Mouse (Mus musculus) adrenal gland (tissue): ENCODE data around the gene Zdhhc11.

Experiments
- intact Hi-C: fragments of 180-260 bp; cut with DNase I; formaldehyde crosslinking; loops from one replicate; pipeline ENCODE4 v1.15.1; 2025
- long read RNA-seq, 2 experiments: library from polyadenylated mRNA; unstranded; transcript quantifications; one replicate each; pipeline ENCODE4 v2.0.0; 2020; ENCODE audit warnings: borderline replicate concordance in 1 of 2; ENCODE audit not compliant: insufficient replicate concordance in 1 of 2

Zdhhc11 gene
- long read RNA-seq, experiment 1, result 0 reads
- long read RNA-seq, experiment 2, result 0 reads

DNA sequence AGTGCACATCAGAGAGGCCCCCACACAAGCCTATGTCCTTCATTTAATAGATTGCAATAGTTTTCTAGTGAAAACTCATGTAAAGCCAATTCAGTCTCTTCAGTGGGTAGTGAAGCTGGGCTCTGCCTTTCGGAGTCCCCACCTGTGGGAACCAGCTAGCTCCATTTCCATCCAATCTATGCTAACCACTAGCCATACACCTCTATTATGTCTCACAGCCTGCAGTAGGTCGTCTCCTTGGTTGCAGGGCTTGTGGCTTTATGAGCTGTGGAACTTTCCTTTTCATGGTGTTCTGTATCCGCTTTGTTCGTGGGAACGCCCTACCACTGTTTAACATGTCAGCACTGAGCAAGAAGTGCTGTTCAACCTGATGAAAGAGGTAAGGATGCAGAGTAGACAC is at the start of gene Zdhhc11:
TSS of gene Zdhhc11 (plus strand) at position 301 of the 400 bp plus-strand sequence.
- intact Hi-C loops, result no loop called here

DNA sequence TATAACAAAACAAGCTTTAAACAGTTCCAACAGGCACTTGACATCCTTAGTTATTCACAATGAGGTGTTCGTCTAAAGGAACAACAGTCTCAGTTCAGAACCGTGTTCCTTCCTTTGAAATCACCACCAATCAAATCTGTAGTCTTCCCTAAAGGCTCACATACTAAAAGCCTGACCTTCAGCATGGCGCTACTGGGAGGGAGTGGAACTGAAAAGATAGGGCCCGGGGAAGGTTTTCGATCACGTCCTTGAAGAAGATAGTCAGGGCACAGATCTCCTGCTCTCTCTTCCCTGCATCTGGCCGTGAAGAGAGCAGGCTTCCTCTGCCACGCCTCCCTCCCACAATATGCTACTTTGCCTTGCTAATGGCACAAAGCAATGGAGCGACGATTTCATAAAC is 31.4 kb upstream of the Zdhhc11 start:
- intact Hi-C loops, result no loop called here

DNA sequence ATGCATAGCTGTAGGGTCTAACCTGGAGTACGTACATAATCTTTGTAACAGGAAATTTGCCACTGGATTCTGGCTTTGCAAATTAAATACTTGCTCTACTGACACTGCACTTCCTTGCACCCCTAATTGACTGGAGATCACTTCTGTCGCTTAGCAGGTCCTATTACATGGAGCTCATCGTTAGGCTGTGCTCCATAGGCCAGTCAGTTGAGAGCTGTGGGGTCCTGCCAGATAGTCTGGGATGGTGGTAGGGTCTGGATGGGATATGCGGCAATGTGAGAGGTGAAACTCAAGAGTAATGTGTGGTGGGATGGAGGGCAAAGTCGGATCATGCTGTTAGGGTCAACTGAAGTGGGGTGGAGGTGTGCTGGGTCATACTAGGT is 26.7 kb upstream of the Zdhhc11 start:
- intact Hi-C loops, result no loop called here

DNA sequence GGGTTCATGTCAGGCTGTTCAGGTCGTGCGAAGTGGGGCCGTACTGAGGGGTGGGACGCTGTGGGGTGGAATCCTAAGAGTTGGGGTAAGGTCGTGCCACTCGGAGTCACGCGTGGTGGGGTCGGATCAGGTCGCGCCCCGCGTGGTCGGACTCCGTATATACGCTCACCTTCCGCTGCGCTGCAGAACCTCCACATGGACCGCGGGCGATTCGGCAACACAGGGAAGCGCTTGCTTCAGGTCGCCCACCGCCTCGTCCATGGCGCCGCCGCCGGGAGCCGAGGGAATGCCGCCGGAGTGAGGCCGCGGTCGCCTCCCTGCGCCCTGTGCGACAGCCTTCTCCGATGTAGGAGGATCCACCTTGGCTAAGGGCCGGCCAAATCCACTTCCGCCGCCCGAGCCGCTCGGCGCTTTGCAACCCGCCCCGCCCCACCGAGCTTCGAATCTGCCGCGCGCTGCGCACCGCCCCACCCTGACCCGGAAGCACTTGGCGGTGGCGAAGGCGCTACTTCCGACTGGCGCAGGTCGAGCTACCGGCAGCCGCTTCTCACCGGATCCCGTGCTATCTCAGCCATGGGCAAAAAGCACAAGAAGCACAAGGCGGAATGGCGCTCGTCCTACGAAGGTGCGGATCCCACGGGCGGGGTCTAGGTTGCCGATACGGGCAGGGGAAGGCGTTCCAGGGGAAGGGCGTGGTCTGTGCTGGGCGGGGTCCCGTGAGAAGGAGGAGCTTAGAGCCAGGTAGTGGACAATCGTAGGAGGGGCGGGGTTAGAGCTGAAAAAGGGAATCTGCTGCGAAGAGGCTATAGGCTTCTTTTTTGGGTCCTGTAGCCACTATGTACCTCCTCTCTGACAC is 26.1 kb upstream of the Zdhhc11 start, which contains the start of the genes Trip13 and Brd9:
TSS of gene Trip13 (minus strand) at position 464 of the 856 bp plus-strand sequence.
TSS of gene Brd9 (plus strand) at position 491 of the 856 bp plus-strand sequence.
- intact Hi-C loops, result no loop called here

DNA sequence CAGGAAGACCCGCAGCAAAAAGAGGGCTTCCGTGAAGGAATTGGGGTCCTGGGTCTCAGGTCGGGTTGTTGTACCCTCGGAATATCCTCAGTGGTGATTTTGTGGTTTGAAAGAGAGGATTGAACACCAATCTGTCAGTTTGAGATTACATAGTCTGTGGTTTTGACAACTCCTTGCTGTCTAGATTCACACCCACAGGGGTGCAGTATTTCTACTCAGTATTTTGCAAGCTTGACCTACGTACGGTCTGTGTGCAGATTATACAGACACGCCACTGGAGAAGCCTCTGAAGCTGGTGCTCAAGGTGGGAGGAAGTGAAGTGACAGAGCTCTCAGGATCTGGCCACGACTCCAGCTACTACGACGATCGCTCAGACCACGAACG is 25.5 kb upstream of the Zdhhc11 start:
- intact Hi-C loops, result no loop called here

DNA sequence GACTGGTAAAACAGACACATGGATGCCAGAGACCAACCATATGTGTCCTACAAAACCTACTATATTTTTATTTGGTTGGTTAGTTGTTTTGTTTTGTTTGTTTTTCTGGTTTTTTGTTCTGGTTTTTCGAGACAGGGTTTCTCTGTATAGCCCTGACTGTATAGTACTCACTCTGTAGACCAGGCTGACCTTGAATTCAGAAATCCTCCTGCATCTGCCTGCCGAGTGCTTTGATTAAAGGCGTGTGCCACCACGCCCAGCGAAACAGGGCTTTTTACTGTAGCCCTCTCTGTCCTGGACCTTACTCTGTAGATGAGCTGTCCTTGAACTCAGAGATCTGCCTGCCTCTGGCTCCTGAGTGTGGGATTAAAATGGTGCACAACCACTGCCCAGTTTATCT is 24.6 kb upstream of the Zdhhc11 start:
- intact Hi-C loops, result no loop called here

DNA sequence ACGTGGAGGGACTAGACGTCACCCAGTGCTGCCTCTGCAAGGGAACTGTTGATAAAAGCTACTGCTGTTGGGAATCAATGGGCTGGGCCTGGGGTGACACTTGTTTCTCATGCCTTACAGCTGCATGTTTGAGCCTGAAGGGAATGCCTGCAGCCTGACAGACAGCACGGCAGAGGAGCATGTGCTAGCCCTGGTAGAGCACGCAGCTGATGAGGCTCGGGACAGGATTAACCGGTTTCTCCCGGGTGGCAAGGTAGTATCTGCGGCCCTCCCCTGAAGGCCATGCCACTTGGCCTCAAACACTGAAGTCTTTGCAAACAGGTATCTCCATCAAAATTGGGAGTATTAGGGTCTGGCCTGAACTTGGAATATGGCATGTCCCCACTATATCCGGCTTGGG is 19.0 kb upstream of the Zdhhc11 start:
- intact Hi-C loops, result no loop called here

DNA sequence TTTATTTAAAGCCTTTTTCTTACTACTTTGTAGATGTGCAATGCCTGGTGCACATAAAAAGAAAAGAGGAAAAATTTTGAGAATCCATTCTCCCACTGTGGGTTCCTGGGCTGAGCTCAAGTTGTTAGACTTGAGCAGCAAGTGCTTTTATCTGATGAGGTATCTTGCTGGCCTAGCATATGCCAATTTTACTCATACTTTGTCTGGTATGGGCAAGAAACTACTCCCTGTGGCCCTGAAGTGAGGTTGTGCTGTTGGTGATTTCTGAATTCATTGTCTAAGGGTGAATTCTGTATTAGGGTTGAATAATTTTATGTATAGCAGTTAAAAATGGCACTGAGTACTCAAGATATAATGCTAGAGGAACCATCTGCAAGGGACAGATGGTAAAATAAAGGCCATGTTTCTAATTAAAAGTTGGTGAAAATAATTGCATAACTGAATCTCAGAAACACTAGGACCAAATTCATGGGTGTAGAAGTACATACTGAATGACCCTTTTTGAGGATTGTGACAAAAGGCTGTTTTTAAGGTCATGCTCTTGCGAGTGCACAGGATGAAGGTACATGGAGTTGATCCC is 10.0 kb upstream of the Zdhhc11 start:
- intact Hi-C loops, result no loop called here

DNA sequence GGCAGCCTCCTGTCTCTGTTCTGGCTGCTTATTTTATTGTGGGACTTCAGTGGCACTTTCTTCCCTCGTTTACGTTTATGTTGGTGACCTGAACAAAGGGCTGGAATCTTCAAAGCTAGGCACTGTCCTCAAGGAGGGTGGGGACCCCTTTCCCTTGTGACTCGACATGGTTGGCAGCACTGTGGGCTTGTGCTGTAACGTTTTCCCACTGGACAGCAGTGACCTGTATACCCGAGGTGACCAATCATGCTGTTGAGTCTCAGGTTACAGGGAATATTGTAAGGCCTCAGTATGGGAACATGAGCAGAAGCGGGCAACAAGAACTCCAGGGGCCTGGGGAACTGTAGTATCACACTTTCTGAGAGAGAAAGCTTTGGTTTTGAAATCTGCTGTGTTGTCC is 9.0 kb upstream of the Zdhhc11 start:
- intact Hi-C loops, result no loop called here

DNA sequence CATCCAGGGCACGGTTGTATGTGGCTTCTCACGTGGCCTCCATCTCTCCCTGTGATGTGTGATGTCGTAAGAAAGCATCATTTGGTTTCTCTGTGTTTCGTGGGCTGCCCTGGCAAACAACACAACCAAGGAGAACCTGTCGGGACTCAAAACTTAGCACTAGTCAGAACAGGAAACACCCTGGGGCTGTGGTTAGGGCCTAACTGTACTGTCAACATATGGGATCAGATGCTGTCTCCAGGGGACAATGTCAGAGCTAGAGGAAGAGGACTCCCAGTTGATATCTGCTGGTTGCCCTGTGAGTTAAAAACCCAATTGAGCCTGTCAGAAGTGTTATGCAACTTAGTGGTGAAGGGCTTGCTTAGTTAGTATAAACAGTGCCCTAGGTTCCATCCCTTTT is 8.1 kb upstream of the Zdhhc11 start:
- intact Hi-C loops, result no loop called here

DNA sequence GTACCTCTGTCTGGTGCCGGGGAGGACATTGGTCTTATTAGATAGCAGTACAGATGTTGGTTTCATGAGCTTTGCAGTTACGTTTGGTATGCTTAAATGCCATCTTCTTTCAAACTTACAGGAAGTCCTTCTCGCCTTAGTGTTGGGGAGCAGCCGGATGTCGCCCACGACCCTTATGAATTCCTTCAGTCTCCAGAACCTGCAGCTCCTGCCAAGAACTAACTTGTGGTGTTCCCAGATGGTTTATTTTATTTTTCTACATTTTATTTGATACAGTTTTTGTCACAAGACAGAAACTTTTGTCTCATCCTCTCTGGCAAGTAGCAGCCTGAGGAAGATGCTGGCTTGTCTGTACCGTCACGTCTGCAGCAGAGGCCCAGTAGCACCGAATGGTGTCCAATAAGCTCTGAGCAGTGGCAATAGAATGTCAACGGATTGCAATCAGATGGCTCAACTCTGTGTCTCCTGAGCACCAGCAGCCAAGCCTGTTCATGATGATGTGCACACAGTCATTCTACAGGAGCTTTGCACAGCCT is 3.5 kb upstream of the Zdhhc11 start:
- intact Hi-C loops, result no loop called here

DNA sequence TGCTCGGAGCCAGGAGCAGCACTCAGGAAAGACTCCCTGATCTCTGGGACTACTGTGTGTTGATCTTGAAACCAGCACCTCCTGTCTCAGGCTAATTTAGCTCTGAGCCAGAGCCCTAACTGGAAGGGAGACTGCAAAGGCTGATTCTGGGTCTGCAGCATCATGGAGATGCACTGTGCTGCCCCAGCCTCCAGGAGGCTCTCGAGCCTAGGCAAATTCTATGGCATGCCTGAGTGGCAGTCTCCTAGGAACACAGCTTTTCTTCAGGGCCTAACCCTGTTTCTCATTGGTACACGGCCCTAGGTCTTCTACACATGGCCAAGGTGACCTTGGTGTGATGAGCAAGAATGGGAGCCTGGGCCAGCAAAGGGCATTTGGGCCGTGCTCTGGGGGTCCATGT is 2.5 kb upstream of the Zdhhc11 start:
- intact Hi-C loops, result no loop called here

DNA sequence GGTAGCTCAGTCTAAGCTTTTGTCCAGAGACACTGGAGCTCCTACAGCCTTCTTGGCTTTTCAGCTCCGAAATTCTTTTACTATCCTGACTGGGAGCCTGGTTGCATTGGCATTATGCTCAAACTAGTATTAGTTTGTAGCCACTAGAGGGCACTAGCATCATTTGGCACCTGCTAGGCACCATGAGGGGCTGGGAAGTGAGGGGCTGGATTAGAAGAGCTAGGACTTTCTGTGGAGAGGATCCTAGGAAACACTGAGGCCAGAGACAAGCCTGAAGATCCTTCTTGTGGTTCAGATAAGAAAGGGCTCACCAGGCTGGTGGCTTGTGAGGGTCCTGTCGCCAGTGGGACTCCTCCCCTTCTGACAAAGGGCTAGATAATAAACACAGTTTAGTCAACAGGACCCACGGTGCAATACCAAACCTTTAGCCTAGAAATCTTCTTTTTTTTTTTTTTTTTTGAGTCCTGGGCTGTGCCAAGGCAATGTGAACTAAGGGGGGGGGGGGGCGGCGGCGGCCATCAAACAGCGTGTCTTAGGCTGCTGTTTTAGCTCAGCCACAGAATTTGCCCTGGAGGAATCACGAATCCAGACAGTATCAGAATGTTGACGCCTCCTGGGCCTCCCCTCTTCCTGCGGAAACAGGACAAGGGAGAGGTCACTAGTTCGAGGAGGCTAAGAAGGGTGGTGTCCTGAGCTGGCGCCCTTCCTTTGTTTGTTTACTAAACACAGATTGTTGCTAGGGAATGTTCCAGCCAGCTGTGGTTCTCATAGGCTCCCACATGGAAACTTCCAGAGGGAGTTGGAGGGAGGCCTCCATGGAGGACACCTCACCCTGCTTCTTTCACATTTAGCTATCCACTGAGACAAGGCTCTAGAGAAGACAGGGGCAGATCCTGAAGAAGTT is 7.1 kb downstream of the Zdhhc11 start:
- intact Hi-C loops, result loop anchor here (5.0 to 10.0 kb wide), 3 partner anchors 57 to 327 kb away; no protein-coding TSS in a partner anchor

DNA sequence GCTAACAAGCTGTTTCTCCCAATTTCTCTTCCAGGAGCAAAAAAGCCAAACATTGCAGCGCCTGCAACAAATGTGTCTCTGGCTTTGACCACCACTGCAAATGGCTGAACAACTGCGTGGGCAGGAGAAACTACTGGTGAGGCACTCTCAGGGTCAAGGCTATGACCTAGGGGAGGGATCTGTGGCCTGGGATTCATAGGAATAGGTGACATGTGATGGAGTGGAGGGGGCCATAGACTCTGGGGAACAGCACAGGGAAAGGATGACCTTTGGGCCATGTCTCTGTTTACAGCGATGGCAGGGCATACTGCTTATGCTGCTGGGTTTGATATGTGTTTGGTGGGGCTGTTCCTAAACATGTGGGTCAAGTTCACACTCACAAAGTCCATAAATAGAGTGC is 10.9 kb downstream of the Zdhhc11 start:
- intact Hi-C loops, result loop anchor here (5.0 to 10.0 kb wide), 3 partner anchors 53 to 323 kb away; no protein-coding TSS in a partner anchor

DNA sequence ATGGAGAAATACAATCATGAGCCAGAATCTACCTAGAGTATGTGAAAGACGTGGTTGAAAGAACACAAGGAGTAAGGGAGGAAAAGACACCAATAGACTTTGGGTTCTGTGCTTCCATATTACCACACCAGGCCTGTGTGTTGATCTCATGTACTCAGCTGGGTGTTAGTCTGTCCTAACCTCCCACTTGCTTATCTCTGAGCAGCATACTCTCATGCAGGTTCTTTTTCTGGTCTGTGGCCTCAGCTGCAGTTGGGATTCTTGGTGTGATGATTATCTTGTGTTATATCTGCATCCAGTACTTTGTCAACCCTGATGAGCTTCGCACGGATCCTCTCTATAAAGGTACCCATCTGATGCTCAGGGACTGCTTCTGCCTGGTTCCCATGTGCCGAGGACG is 13.3 kb downstream of the Zdhhc11 start:
- intact Hi-C loops, result loop anchor here (10.0 kb wide), 1 partner anchor 188 kb away; no protein-coding TSS in a partner anchor

DNA sequence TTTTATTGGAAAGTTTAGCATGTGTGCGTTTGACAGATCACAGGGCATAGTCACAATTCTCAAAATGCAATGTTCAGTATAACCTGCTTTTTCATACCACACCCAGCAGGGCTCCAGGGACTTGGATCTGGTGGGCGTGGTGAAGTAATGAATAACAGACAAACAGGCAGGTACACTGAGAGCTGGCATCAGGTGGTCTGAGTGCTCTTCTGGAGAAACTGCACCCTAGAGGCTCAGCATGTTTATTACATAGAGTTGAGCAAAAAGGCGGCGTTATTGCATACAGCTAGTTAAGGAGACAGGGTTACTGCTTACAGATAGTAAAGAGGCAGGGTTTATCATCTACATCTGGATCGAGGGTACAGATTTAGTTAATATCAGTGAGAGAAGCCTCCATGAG is 26.7 kb downstream of the Zdhhc11 start:
- intact Hi-C loops, result no loop called here

DNA sequence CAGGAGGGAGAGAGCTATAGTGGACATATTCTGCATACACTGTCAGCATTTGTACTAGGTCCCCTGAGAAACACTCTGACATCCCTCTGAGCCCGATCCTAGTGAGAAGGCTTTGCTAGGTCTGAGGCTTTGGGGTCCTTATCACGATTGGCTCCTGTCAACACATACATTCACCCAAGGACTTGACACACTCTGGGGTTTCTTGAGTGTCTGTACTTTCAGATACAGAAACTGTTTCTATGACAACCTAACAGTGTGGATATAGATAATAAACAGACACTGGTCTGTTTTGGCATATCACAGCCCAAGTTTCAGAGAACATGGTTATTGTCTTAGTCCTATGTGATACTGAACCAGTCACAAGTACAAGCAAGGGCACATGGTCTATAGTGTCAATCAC is 27.1 kb downstream of the Zdhhc11 start:
- intact Hi-C loops, result no loop called here

DNA sequence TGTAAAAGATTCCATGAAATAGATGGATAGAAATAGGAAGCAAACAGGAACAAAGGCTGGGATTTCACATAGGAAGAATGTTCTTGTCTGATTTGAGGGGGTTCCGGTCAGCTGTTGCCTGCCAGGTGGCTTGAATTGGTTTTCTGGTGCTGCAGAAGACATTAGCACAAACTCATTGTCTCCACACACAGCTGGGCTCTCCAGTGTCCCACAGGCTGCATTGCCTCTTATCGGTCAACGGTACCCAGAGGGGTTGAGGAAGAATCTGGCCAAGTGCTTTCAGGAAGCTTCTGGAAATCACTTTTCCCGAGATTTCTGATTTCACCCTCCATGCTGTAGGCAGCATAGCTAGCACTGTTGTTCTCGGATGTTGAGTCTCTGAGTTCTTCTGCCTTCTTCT is 27.6 kb downstream of the Zdhhc11 start:
- intact Hi-C loops, result no loop called here

DNA sequence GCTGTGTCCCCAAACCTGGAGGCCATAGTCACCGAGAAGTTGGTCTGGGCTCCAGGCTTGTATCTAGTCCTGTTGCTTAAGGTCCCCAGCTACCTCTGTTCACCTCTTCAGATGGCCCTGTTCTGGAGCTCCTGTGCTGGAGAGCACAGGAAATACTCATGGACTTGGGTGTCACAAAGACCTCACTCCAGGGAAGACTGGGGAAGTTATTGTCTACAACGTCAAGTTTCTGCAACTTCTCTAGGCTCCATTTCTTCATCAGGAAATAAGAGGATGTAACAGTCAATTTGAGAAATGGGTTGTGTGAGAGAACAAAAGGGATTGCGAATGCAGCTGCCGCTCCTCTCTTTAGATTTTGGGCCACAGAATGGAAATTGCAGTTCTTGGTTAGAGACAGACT is 32.8 kb downstream of the Zdhhc11 start:
- intact Hi-C loops, result no loop called here

DNA sequence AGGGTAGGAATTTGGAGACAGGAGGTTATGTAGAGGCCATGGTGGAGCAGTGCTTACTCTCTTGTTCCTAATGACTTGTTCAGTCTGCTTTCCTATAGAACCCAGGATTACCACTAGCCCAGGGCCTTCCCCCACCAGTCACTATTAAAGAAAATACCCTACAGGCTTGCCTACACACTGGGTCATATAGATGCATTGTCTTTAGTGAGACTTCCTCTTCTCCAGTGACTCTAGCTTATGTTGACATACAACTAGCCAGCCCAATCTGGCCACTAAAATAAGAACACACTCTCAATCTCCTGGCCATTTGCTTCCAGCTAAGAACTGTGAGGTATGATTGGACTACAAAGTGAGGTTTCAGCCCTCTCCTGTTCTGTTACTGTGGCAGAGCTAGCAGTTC is 36.9 kb downstream of the Zdhhc11 start:
- intact Hi-C loops, result no loop called here

DNA sequence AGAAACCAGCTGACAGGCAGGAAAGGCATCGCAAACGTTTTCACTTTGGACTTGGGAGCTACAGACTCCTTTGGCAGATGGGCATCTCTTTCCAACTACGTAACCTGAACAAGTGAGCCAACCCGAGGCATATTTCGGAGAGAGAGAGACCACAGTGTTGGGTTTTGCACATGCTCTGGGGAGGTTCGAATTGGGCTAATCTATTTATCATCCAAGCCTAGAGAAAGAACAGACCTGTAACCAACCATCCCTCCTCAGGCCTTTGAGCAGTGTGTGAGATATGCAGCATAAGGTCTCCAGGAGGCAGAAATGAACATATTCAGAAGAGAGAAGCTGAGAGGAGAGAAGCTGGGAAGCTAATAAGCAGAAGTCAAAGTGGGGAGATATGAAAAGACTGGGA is 37.3 kb downstream of the Zdhhc11 start:
- intact Hi-C loops, result no loop called here
